8 mouse cellular contexts compared by ENCODE assay signal in genomic region chr19:25107417-25107816, GRCm38 (mm10).
DNase-seq lines count a peak whose midpoint lies in the region; ATAC-seq and TF ChIP-seq lines count a peak whose summit lies in the region.

No protein-coding gene starts in this region.

- H3K79me2 ChIP-seq in liver, adult 2 months (ENCODE audit: control insufficient read depth, insufficient read depth, low read length): no peaks in the 10 kb centered on the region

- H3K36me3 ChIP-seq in liver, adult 2 months (ENCODE audit: control insufficient read depth, insufficient read depth, low read length): peaks cover 22% of the 10 kb centered on the region
- H3K36me3 ChIP-seq in liver, embryonic 11.5 days (ENCODE audit: control insufficient read depth, insufficient read depth, low read length): no peaks in the 10 kb centered on the region

- no peak overlapping the region for H3K27ac ChIP-seq in liver, adult 2 months (replicated peaks; ENCODE audit: insufficient read depth, low read depth, low read length)
- no peak overlapping the region for H3K27ac ChIP-seq in liver, embryonic 11.5 days (ENCODE audit: low read depth, low read length)

- H3K4me2 ChIP-seq in liver, embryonic 11.5 days: no peak overlapping the region

- no peak overlapping the region for H3K4me3 ChIP-seq in liver, adult 2 months (ENCODE audit: insufficient read depth, low read depth, low read length)
- H3K4me3 ChIP-seq in liver, embryonic 11.5 days (ENCODE audit: low read depth, low read length): no peak overlapping the region

- peak; percentile 24 to 35 for DNase-seq in cerebellum, postnatal 14 days
- DNase-seq in cerebellum, adult 8-10 months: no peak
- DNase-seq in liver, adult 2 months (ENCODE audit: extremely low read depth, low read depth, low spot score): peak; percentile 35
- DNase-seq in liver, embryonic 11.5 days (ENCODE audit: low spot score): no peak
- DNase-seq in brain, embryonic 14.5 days (ENCODE audit: low read depth): peak; percentile 70
- peak; percentile 49 for DNase-seq in lung, postnatal 10 days
- no peak for DNase-seq in gastrocnemius, postnatal 10 days
- no peak for DNase-seq in adrenal gland, adult 2 months

- no peak for TF ChIP-seq POLR2A in liver, adult 2 months (IDR thresholded peaks at IDR 0.05; ENCODE audit: extremely low read depth, insufficient read depth, low read length)
- no peak for TF ChIP-seq POLR2A in brain, embryonic 14.5 days (IDR thresholded peaks at IDR 0.05; ENCODE audit: borderline replicate concordance, extremely low read depth, insufficient read depth, insufficient read length, poor library complexity, severe bottlenecking)

- 35% methylated on average over 4 of the region's 4 CpGs for WGBS in liver, adult 2 months
- WGBS in liver, embryonic 11.5 days: 61% methylated on average over 4 of the region's 4 CpGs

- no peaks in the 10 kb centered on the region for H3K27me3 ChIP-seq in liver, adult 2 months (ENCODE audit: control insufficient read depth, insufficient read depth, low read length)
- H3K27me3 ChIP-seq in liver, embryonic 11.5 days (replicated peaks; ENCODE audit: control insufficient read depth, insufficient read depth, low read length): no peaks in the 10 kb centered on the region

- no peak overlapping the region for H3K9ac ChIP-seq in liver, adult 2 months (ENCODE audit: low read depth, low read length)
- no peak overlapping the region for H3K9ac ChIP-seq in liver, embryonic 11.5 days (ENCODE audit: low read depth, low read length)

- TF ChIP-seq CTCF in liver, adult 2 months (IDR thresholded peaks at IDR 0.05; ENCODE audit: low read depth, low read length): peak; percentile 52
- TF ChIP-seq CTCF in brain, embryonic 14.5 days (IDR thresholded peaks at IDR 0.05; ENCODE audit: borderline replicate concordance, extremely low read depth, insufficient read depth, insufficient read length): peak; percentile 62; the same call in 1 of the 2 replicates

- H3K9me3 ChIP-seq in liver, embryonic 11.5 days (ENCODE audit: control insufficient read depth, low read length): no peaks in the 10 kb centered on the region

- H3K4me1 ChIP-seq in liver, adult 2 months (ENCODE audit: control insufficient read depth, insufficient read depth, low read length): peaks cover 3% of the 10 kb centered on the region; the same call in 1 of the 2 replicates
- peaks cover 3% of the 10 kb centered on the region; the same call in 1 of the 2 replicates for H3K4me1 ChIP-seq in liver, embryonic 11.5 days (replicated peaks; ENCODE audit: control insufficient read depth, insufficient read depth, low read length)

- no peak for ATAC-seq in liver, embryonic 11.5 days (replicated peaks; ENCODE audit: low FRiP score)

Comparison
In these comparisons a context has a peak if more than half of its experiments do, and no peak if none do; other contexts are left out.
1. DNase-seq: peak in cerebellum, postnatal 14 days (2 of 2), liver, adult 2 months (single experiment), brain, embryonic 14.5 days (single experiment) and lung, postnatal 10 days (single experiment); none in cerebellum, adult 8-10 months (single experiment), liver, embryonic 11.5 days (single experiment), gastrocnemius, postnatal 10 days (single experiment) and adrenal gland, adult 2 months (single experiment).